Mouse (Mus musculus): ENCODE measurements around the gene Zfp384.
A peak's percentile ranks its signal among the peaks of the same experiment; 100 is the strongest.

Zfp384 gene

DNA sequence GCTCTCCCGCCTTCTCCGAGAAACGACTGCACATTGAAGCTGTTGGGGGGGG, at the start of gene Zfp384:
TSS of gene Zfp384 (plus strand) at position 17 of the 52 bp plus-strand sequence.
- no peak for ATAC-seq (ENCODE audit: insufficient number of reproducible peaks, low FRiP score, low TSS enrichment)

DNA sequence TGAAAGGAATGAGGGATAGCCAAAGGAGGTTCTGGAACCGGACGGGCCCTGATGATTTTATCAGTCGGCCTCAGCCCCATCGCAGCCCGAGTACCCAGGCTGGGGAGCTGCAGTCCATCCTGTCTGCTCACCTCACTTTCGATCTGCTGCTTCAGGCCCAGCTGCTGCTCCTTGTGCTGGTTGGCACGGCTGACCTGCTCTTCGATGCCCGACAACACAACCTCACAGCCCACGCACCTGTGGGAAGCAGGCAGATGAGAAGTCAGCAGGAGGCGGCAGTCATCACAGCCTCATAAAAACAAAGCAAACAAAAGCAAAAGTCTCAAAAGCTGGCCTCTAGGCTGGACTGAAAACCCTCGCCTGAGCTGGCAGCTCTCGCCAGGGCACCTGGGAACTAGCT, 49.0 kb upstream of the Zfp384 start:
- no peak for ATAC-seq (ENCODE audit: insufficient number of reproducible peaks, low FRiP score, low TSS enrichment)

DNA sequence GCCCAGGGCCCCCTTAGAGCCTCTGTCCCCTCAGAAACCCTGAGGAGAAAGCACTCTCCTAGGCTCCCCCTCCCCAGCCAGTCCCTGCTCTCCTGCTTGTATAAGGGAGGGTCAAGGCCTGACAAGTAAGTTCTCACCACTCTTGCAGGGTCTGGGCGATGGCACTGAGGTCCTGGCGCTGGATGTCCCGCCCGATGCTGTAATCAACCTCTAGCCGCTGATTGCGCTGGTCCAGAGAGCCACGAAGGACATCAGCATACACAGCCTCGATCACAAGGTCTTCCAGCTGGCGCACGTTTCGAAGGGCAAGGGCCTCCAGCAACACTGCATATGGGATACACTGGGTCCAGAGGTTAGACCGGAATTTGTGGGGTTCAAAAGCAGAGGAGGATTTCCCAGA, 47.9 kb upstream of the Zfp384 start:
- ATAC-seq (ENCODE audit: insufficient number of reproducible peaks, low FRiP score, low TSS enrichment): no peak

DNA sequence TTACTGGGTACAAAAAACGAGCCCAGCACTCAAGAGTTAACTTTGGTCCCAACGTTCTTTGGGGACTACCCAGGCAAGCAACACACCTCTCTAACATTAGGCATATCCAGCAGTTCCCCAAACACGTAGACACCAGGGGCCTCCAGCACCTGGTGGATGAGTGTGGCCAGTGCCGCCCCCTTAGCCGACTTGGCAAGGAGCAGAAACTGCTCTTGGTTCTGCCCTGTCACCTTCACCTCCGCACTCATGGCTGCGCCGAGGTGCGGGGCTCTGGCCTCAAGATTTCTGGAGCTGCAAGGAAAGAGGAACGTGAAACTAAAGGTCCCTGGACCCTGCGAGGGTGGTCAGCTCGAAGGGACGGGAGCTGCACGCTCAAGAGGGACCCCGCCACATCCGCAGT, 44.3 kb upstream of the Zfp384 start:
- ATAC-seq (ENCODE audit: insufficient number of reproducible peaks, low FRiP score, low TSS enrichment): no peak

DNA sequence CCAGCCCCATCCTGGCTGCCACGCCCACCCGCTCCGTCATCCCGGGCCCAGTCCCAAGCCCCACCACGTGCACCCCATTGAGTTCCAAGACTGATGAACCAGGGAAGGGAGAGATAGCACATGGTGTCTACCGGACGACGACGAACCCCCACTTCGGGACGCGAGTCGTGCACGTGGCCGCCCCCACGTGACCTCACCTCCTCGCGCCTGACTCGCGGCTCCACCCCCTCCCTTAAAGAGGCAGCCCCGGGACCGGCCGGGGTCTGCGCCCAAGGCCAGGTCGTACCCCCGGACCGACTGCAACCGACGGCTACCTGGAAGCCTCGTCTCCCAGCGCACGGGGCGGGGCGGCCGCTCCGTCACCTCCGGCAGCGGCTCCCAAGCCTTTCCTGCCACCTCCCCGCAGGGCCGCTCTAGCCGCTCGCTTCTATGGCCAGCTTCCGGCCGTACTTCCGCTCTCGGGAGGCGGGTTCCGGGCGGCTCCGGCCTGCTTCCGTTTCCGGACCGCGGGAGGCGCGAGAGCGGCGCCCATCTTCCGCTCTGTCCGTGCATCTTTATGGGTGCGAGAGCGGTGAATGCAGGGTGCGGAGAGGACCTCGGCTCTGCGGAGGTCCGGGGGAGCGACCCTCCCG, 43.7 kb upstream of the Zfp384 start, which contains the start of gene Cops7a:
TSS of gene Cops7a (minus strand) at position 451 of the 632 bp plus-strand sequence.
- peak; percentile 92 for ATAC-seq (ENCODE audit: insufficient number of reproducible peaks, low FRiP score, low TSS enrichment)

DNA sequence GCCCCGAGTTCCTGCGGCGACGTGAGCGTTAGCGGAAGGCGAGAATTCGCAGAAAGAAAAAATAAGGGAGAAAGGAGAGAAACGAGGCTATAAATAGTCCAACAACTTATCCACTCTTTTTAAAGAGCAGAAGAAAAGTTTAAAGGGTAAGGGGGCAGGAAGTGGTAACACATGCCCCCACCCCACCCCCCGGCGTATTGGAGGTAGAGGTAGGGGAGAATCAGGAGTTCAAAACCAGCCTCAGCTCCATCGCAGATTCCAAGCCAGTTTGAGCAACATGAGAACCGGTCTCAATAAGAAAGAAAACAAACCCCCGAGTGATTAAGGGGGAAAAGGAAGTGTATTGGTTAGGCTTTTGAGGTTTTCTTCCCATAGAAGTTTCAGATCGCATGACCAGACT, 43.2 kb upstream of the Zfp384 start:
- ATAC-seq (ENCODE audit: insufficient number of reproducible peaks, low FRiP score, low TSS enrichment): no peak

DNA sequence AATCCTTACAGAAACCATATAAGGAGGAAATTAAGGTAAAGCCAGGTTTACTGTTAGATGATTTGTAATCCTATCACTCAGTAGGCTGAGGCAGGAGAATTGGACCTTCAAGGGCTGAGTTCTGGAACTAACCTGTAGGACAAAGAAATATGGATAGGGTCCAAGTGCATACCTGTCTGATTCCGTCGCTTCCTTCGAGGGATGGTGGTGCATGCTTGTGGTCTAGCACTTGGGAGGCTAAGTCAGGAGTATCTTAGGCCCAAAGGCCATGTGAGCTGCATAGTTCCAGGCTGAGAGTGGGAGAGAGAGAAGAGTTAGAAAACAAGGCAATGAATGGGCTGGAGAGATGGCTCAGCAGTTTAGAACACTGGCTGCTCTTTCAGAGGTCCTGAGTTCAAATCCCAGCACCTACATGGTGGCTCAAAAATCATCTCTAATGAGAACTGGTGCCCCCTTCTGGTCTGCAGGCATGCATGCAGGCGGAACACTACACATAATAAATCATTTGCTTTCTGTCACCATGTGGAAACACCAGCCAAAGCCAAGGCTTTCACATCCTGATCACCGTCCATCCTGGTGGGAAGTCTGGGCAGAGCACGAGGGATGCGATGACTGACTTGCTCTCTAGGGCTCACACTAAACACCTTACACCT, 42.4 kb upstream of the Zfp384 start:
- ATAC-seq (ENCODE audit: insufficient number of reproducible peaks, low FRiP score, low TSS enrichment): no peak

DNA sequence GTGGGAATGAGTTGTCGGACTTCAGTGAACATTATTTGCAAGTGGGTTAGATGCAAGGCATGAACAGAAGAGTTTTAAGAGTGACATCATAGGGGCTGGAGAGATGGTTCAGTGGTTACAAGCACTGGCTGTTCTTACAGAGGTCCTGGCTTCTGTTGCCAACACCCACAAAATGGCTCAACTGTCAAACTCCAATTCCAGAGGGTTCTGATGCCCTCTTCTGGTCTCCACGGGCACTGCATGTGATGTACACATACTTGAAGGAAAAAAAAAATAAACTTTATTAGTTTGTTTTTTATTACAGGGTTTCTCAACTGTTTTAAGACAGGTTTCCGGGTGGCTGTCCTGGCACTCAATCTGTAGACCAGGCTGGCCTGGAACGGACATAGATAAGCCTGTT, 41.2 kb upstream of the Zfp384 start:
- no peak for ATAC-seq (ENCODE audit: insufficient number of reproducible peaks, low FRiP score, low TSS enrichment)

DNA sequence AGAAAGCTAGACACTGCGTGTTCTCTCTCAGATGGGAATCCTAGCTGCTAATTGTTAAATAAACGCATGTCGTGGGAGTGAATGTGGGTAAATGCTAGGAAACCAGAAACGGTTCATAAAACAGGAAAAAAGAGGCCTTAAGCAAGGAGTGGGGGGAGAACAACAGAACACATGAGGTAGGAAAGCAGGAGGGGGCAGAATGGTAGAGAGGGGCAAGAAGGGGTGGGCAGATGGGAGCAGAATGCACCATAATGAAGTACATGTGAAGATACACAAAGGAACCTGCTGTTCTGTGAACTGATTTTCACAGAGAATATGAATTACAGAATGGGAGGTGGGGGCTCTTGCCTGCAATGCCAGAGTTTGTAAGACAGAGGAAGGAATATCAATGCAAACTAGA, 16.7 kb upstream of the Zfp384 start:
- no peak for ATAC-seq (ENCODE audit: insufficient number of reproducible peaks, low FRiP score, low TSS enrichment)

DNA sequence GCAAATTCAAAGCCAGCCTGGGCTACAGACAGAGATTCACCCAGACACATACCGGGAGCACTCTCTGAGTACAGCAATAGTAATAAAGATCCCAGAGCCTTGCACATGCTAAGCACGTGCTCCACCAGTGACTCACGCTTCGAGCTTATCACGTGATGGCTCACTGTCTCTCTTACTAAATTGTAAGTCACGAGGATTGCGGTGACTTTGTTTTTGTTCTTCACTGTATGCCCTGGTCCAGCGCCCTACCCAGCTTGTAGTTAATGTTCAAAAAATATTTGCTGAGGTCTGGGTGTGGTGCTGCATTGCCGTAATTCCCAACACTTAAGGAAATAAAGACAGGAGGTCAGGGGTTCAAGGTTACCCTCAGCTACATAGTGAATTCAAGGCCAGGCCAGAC, 15.6 kb upstream of the Zfp384 start:
- ATAC-seq (ENCODE audit: insufficient number of reproducible peaks, low FRiP score, low TSS enrichment): no peak

DNA sequence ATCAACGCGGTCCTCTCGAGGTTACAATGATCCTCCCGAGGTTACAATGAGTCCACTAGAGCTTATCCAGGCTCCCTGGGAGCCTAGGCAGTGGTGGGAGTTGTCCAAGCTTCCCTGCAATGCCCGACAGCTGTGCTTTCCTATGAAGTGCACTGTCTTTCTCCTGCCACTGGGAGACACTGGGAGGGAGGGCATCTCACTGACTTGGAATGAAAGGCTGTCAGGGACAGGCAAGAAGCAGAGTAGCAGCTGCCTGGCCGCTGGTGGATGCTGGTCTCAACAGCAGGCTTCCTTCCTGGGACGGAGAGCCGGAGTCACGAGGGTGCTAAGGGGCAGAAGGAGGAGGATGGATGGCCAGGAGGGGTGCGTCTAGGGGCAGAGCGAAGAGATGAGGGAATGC, 15.1 kb upstream of the Zfp384 start:
- ATAC-seq (ENCODE audit: insufficient number of reproducible peaks, low FRiP score, low TSS enrichment): no peak

DNA sequence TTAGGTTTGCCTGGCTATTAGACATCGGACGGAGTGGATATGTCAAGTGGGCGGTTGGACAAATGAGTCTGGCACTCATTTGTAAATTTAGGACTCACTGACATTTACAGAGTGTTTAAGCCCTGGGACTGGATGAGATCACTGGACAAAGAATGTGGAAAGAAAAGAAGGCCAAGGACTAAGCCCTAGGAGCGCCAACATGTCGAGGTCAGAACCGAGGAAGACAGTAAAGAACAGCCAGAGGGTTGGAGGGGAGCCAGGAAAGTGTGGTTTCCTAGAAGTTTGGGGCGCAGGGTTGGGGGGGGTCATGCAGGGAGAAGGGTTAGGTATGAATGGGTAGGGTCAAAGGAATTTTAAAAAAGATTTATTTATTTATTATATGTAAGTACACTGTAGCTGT, 13.7 kb upstream of the Zfp384 start:
- ATAC-seq (ENCODE audit: insufficient number of reproducible peaks, low FRiP score, low TSS enrichment): no peak

DNA sequence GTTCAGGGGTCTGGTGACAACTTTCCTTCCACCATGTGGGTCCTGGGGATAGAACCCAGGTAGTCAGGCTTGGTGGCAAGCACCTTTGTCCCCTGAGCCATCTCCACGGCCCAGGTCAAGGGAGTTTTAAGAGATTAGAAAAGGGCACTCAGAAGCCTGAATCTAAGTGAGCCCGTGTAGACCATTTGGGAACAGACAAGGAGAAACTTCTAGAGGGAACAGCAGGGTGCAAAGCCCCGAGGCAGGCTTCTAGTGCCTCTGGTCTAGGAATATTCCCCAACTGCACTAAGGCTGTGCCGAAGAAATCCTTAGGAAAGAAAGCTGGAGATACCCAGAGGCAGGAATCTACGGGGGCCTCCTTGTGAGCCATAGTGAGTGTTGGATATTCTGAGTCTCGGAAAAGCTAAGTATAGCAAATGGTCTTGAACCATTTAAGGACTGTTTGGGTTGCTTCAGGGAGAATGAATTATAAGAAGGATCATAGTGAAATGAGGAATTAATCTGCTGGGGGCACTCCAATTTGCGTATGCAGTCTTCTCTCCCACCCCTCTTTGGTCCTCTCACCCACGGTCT, 13.0 kb upstream of the Zfp384 start:
- ATAC-seq (ENCODE audit: insufficient number of reproducible peaks, low FRiP score, low TSS enrichment): no peak

DNA sequence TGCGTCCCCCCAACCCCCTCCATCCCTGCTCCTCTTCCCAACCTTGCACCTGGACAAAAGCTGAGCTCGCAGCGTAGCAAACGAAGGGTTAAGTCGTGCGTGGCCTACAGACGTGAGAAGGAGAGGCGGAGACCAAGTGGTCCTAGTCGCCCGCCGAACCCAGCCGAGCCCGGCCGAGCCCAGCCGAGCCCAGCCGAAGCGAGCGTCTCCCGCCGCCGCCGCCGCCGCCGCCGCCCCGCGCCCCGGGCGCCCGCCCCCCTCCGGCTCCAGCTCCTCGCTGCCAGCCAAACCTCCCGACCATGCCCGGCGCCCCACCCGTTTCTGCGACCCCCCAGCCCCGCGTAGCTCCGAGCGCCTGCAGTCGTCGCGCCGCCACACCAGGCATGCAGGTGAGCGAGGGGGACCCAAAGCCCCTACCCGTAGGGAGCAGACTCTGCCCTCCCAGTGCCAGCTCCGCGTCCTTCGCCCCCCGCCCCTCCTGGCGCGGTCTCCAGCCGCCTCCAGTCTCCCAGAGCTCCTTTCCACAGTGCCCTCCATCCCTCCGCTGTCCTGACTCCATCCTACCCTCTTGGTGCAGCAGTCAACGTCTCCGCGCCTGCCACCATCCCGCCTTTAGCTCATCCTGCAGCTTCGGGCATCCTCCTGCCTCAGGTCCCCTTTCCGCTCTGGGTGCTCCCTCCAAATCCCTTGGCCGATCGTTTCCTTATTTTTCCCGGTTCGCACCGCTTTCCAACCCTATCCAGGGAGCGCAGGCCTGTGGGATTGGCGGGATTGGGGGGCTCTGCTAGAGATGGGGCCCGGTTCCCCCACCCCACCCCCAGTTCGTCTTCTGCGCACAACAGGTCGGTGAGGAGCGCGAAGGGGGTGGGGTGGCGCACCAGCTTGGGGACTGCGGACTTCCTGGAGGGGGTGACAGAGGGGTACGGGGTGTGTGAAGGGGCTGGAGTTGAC, 12.1 kb upstream of the Zfp384 start, which contains the start of gene Pianp:
TSS of gene Pianp (plus strand) at position 144 of the 951 bp plus-strand sequence.
- peak; percentile 78 for ATAC-seq (ENCODE audit: insufficient number of reproducible peaks, low FRiP score, low TSS enrichment)

DNA sequence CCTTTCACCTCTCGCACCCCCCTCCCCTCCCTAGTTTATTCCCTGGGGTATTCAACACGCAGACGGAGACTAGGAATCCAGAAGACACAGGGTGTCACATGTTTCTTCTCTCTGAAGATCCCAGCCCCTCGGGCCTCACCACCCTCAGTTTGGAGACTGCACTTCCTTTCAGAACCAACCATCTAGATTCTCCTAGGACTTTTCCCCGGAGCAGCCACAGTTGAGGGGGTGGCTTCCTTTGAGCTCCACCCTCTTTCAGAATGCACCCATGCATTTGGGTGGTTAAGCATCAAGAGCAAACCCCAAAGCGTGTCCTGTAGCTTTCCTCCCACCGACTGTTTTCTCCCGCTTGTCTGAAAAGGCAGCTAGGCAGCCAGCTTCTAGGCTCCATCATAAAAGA, 10.9 kb upstream of the Zfp384 start:
- no peak for ATAC-seq (ENCODE audit: insufficient number of reproducible peaks, low FRiP score, low TSS enrichment)

DNA sequence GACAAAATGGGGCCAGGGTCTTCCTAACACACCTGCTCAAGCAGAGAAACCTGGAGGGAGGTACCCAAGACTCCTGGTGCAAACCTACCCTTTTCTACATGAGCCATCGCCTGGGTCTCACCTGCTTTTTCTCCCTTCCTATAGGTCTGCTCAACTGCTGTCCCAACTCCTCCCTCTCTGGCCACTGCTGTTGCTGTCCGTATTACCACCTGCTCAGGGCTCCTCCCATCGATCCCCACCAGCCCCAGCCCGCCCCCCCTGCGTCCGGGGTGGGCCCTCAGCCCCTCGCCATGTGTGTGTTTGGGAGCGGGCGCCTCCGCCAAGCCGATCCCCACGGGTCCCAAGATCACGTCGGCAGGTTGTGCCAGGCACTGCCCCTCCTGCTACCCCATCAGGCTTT, 9.9 kb upstream of the Zfp384 start:
- no peak for ATAC-seq (ENCODE audit: insufficient number of reproducible peaks, low FRiP score, low TSS enrichment)

DNA sequence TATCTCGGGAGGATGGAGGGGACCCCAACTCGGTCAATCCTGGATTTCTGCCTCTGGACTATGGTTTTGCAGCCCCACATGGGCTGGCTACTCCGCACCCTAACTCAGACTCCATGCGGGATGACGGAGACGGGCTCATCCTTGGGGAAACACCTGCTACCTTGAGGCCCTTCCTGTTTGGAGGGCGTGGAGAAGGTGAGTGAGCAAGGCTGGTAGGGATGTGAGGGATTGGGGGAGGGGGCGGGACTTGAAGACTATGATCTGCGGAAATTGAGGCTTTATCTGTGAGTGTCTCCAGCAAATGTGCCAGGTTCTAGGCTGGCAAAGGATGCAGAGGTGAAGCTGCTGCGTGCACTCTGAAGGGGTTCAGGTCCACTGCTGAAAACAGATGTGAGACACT, 9.4 kb upstream of the Zfp384 start:
- no peak for ATAC-seq (ENCODE audit: insufficient number of reproducible peaks, low FRiP score, low TSS enrichment)

DNA sequence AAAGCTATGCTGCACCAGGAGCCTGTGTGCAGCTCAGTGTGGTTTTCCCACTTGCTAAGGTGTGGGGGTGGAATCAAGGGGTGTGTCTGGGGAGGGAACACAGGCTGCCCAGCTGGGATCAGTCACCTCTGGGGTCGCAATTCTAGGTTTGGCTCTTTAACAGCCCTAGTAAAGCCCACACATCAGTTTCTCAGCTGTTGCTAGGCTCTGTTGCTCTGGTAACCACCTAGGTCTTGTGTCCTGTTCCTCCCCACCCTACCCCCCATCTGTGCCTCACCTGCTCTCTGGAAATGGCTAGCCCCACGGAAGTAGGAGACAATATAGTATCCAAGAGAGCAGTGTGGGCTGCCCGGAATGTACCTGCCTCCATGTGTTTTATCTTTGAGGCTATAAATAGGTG, 5.2 kb upstream of the Zfp384 start:
- no peak for ATAC-seq (ENCODE audit: insufficient number of reproducible peaks, low FRiP score, low TSS enrichment)

DNA sequence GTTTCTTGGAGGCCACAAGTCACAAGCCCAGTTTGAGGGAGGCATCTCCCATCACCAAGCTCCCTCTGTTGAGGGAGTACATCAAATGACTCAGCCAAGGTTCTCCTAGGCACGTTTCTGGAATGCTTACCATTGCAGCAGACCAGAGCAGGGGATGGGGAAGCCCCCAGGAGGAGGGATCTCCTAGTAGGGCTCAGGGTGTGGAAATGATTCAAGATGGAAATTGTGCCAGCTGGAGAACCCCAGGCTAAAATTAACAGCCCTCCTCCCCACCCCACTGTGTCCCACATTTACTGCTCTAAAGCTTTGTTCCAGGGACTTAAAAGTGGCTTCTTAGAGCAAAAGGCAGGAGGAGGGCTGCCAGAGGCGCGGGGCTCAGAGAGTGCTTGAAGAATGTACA, 3.9 kb upstream of the Zfp384 start:
- ATAC-seq (ENCODE audit: insufficient number of reproducible peaks, low FRiP score, low TSS enrichment): no peak

DNA sequence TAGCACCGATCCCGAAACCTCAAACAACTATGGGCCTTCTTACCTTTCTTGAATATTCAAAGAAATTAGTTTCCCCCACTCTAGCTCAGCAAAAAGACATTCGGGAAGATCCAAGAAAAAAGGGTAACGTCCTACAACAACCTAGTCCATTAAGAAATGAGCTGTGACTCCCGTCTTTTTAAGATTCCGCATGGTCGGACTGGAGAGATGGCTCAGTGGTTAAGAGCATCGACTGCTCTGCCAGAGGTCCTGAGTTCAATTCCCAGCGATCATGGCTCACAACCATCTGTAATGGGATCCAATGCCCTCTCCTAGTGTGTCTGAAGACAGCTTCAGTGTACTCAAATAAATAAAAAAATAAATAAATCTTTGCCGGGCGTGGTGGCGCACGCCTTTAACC, 885 bp upstream of the Zfp384 start:
- ATAC-seq (ENCODE audit: insufficient number of reproducible peaks, low FRiP score, low TSS enrichment): no peak

DNA sequence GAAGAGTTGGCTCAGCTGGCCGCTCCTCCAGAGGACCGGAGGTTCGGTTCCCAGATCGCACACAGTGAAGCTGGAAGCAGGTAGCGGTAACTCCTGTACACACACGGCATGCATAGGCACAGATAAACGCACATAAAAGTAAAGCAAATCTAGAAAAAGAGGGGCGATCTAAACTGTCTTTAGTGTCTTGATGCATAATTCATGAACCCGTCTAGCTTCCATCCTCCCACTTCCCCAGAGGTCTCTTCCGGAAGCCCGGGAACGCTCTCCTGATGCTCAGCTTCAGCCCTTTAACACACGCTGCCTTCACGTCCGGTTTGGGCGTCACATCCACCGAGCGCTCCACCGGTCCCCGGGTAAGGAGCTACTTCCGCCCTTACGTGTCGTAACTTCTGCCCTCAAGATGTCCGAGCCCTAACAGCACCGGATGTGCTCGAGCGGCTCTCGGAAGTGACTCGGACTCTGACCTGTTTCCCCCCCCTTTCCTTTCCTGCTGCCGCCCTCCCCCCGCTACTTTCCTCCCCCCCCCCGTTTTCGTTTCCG, 288 bp upstream of the Zfp384 start:
- ATAC-seq (ENCODE audit: insufficient number of reproducible peaks, low FRiP score, low TSS enrichment): peak; percentile 98

Measured in cerebellum, adult (tissue).